ENCODE assay signal across 9 mouse cellular contexts in genomic region chr14:21984757-21985425, GRCm38 (mm10). TPM values are rescaled to one million over a fixed set of nuclear protein-coding genes. Genes with fewer than 3 reads are reported as not detected.
DNase-seq lines count a peak whose midpoint lies in the region; ATAC-seq lines count a peak whose summit lies in the region.
"Had no signal": no experiment of that assay in that cellular context is flagged by ENCODE, and none has a peak within 500 bp of the region (broad histone marks: within the 10 kb centered on the region; RNA-seq: fewer than 3 reads in every experiment).

No protein-coding gene starts in this region.

- H3K9me3 ChIP-seq in heart, embryonic 12.5 days (replicated peaks) = no peaks in the 10 kb centered on the region
- H3K9me3 ChIP-seq in kidney, embryonic 16.5 days (ENCODE audit: low read length) = no peaks in the 10 kb centered on the region
- no peaks in the 10 kb centered on the region for H3K9me3 ChIP-seq in stomach, embryonic 16.5 days (replicated peaks; ENCODE audit: control insufficient read depth, low read length)

- peak overlapping the region; percentile 73 for H3K4me3 ChIP-seq in heart, embryonic 12.5 days
- peak overlapping the region; percentile 78 for H3K4me3 ChIP-seq in kidney, embryonic 16.5 days (ENCODE audit: low read length)
- H3K4me3 ChIP-seq in stomach, embryonic 16.5 days (replicated peaks; ENCODE audit: low read length) = peak overlapping the region; percentile 98

- ATAC-seq in heart, embryonic 12.5 days (ENCODE audit: insufficient number of reproducible peaks, low FRiP score) = no peak
- ATAC-seq in kidney, embryonic 16.5 days (ENCODE audit: low FRiP score, low TSS enrichment) = no peak
- ATAC-seq in stomach, embryonic 16.5 days (ENCODE audit: insufficient read depth, low FRiP score) = no peak

- H3K36me3 ChIP-seq in heart, embryonic 12.5 days = no peaks in the 10 kb centered on the region
- H3K36me3 ChIP-seq in kidney, embryonic 16.5 days (ENCODE audit: insufficient read depth, low read length) = peaks cover 17% of the 10 kb centered on the region
- H3K36me3 ChIP-seq in stomach, embryonic 16.5 days (ENCODE audit: control insufficient read depth, insufficient read depth, low read length) = 0 out of 2 replicates have a peak, but pooled peaks cover 5% of the 10 kb centered on the region

- H3K4me2 ChIP-seq in heart, embryonic 12.5 days = peak overlapping the region; percentile 85
- peak overlapping the region; percentile 66 for H3K4me2 ChIP-seq in kidney, embryonic 16.5 days (replicated peaks; ENCODE audit: low read depth, low read length)
- peak overlapping the region; percentile 86 for H3K4me2 ChIP-seq in stomach, embryonic 16.5 days (ENCODE audit: low read depth, low read length)

- peak overlapping the region; percentile 81 for H3K9ac ChIP-seq in heart, embryonic 12.5 days
- peak overlapping the region; percentile 85 for H3K9ac ChIP-seq in kidney, embryonic 16.5 days (replicated peaks; ENCODE audit: low read length)
- peak overlapping the region; percentile 99 for H3K9ac ChIP-seq in stomach, embryonic 16.5 days (ENCODE audit: low read length)

- peaks cover 33% of the 10 kb centered on the region for H3K4me1 ChIP-seq in heart, embryonic 12.5 days (replicated peaks)
- peaks cover 11% of the 10 kb centered on the region; the same call in 1 of the 2 replicates for H3K4me1 ChIP-seq in kidney, embryonic 16.5 days (ENCODE audit: insufficient read depth, low read length)
- H3K4me1 ChIP-seq in stomach, embryonic 16.5 days (ENCODE audit: control insufficient read depth, insufficient read depth, low read length) = peaks cover 12% of the 10 kb centered on the region

- WGBS in heart, embryonic 12.5 days = 4% methylated on average over 49 of the region's 49 CpGs
- 1% methylated on average over 49 of the region's 49 CpGs for WGBS in kidney, embryonic 16.5 days
- 3% methylated on average over 49 of the region's 49 CpGs for WGBS in stomach, embryonic 16.5 days

- H3K27ac ChIP-seq in heart, embryonic 12.5 days (ENCODE audit: poor library complexity, severe bottlenecking) = no peak overlapping the region
- H3K27ac ChIP-seq in kidney, embryonic 16.5 days (ENCODE audit: low read length) = peak overlapping the region; percentile 98
- peak overlapping the region; percentile 99 for H3K27ac ChIP-seq in stomach, embryonic 16.5 days (ENCODE audit: low read length)

- peaks cover 34% of the 10 kb centered on the region for H3K27me3 ChIP-seq in heart, embryonic 12.5 days (replicated peaks)
- no peaks in the 10 kb centered on the region for H3K27me3 ChIP-seq in kidney, embryonic 16.5 days (ENCODE audit: insufficient read depth, low read length)
- H3K27me3 ChIP-seq in stomach, embryonic 16.5 days (ENCODE audit: control insufficient read depth, insufficient read depth, low read length) = no peaks in the 10 kb centered on the region

- DNase-seq in cerebellum, postnatal 10 days = peak; percentile 25 to 28
- DNase-seq in cerebellum, adult 11 months = no peak
- peak; percentile 61 for DNase-seq in embryo, embryonic 11 days
- DNase-seq in lung, postnatal 14 days = peak; percentile 58
- DNase-seq in left cerebral cortex, adult 8-10 months (ENCODE audit: low spot score in 2 of 2) = no peak

RNA-seq across cellular contexts. Expression of gene Zfp503, which starts 4.5 kb away (rescaled TPM):
- 4.7 and 5.6 TPM in 2 replicates for polyA plus RNA-seq in heart, embryonic 12.5 days (2016; fragmentation: Nextera tagmentation; extraction: Ambion mirVana)
- 24.6 and 27.5 TPM in 2 replicates for polyA plus RNA-seq in kidney, embryonic 16.5 days (2015; fragmentation: Nextera tagmentation; extraction: Ambion mirVana)
- 7.1 and 10.1 TPM in 2 replicates for polyA plus RNA-seq in stomach, embryonic 16.5 days (2015; fragmentation: Nextera tagmentation; extraction: Ambion mirVana)
- total RNA-seq in left cerebral cortex, adult 8-10 months (2022) = 1 to 10 TPM; 3.7 to 6.1 (median 5.1) TPM

RNA-seq across cellular contexts. Expression of gene Lrmda, which starts 34.6 kb away (rescaled TPM):
- polyA plus RNA-seq in heart, embryonic 12.5 days (2016; fragmentation: Nextera tagmentation; extraction: Ambion mirVana) = 1.0 and 1.3 TPM in 2 replicates
- polyA plus RNA-seq in kidney, embryonic 16.5 days (2015; fragmentation: Nextera tagmentation; extraction: Ambion mirVana) = 0.45 and 0.76 TPM in 2 replicates
- polyA plus RNA-seq in stomach, embryonic 16.5 days (2015; fragmentation: Nextera tagmentation; extraction: Ambion mirVana) = 0.86 and 0.94 TPM in 2 replicates
- 1 to 10 TPM; 1.2 to 2.4 (median 1.3) TPM for total RNA-seq in left cerebral cortex, adult 8-10 months (2022)
- polyA plus RNA-seq: C2C12 had no signal

Comparison
In these comparisons a context has a peak if more than half of its experiments do, and no peak if none do; other contexts are left out.
1. DNase-seq: peak in cerebellum, postnatal 10 days (2 of 2), embryo, embryonic 11 days (single experiment) and lung, postnatal 14 days (single experiment); none in cerebellum, adult 11 months (single experiment) and left cerebral cortex, adult 8-10 months (0 of 2).
2. Peak in every context shown above with its lines, with median percentiles within 50 percentile points of each other: H3K4me2 ChIP-seq, H3K4me3 ChIP-seq and H3K9ac ChIP-seq.